Mouse (Mus musculus): ENCODE measurements around the gene Nkain2. TPM values are rescaled to one million over a fixed set of nuclear protein-coding genes. Genes with fewer than 3 reads are reported as not detected.

The Nkain2 gene
- polyA plus RNA-seq (2021; fragmentation: Nextera tagmentation), result 40.7 and 75.9 TPM in 2 replicates
- long read RNA-seq, experiment 1, partial matches to known transcripts, result 0 of 27 reads
- long read RNA-seq, experiment 1, other reads (novel, unspliced or antisense), result 25 of 27 reads
- long read RNA-seq, experiment 2, partial matches to known transcripts, result 0 of 10 reads
- long read RNA-seq, experiment 2, other reads (novel, unspliced or antisense), result 10 of 10 reads

DNA sequence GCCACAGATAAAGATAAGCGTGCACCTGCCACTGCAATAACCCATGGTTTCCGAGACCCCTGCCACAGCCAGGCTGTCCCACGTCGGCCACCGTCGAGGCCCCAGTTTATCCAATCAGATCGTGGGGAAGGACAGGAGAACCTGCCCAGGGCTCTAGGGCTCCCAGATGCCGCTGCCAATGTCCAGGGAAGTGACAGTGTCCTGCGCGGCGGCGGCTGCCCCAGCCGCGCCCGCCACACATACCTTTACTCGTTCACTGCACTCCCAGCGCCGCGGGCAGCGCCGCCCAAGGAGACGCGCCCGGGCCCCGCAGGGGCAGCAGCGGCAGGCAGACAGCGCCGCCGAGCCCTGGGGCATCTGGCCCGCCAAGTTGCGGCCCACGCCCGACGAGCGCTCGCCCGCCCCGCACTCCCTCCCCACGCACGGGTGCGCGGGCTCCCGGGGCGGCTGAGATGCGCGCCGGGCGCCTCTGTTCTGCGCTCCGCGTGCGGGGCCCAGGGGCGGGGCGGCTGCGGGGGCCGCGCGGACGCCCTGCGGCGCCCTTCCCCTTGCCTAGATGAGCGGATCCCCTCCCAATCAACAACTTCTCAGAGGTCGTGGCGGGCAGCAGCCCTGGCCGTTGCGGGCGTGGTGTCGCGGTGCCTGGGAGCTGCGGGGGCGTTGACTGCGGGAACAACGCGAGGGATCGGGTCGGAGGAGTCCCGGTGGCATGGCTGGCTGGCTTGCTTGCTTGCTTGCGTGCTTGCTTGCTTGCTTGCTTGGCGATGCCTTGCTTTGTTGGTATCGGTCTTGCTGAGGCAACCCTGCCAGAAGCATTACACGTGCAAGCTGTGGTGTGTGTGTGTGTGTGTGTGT lies at the start of gene Nkain2:
Gene Nkain2 (minus strand): TSS at position 811 of the 855 bp plus-strand sequence.

Other genes with a start within 250 kb of the Nkain2 start
- gene Trdn, start 190.1 kb upstream of the Nkain2 start, polyA plus RNA-seq (2021; fragmentation: Nextera tagmentation), result 0.47 and 0.54 TPM in 2 replicates

Measured in left cerebral cortex, adult 6 months (tissue).